Comparison of ENCODE assay signal across 1 mouse cellular context in the genomic region with DNA sequence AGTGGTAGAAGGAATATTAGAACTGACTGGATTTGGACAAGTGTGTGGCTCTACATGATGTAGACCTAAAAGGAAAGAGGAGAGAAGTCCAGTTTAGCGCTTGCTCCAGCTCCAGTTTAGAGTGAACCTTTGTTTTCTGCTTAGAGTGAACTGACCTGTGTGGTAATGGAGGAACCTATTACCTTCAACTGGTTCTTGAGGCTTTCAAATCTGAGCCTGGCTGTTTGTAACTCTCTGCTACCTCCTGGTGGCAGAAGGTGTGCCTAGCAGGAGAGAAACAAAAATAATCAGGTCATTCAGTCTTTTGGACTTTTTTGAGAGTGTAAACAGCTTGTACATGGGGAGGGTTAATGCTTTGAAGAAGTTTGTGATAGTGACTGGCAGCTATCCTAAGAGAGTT.
TF ChIP-seq lines count a peak whose summit lies in the region.

No protein-coding gene starts in this region.

TF ChIP-seq in CH12.LX, 34 proteins besides CTCF, POLR2A, EP300 and RAD21 (continued from another document):
- TF ChIP-seq SMC3 (IDR thresholded peaks at IDR 0.05; ENCODE audit: low read depth, low read length) (peak; percentile 100), ZNF384 (IDR thresholded peaks at IDR 0.05; ENCODE audit: low read depth, low read length) (no peak), PAX5 (IDR thresholded peaks at IDR 0.05; ENCODE audit: low read length) (no peak), MXI1 (IDR thresholded peaks at IDR 0.05; ENCODE audit: low read depth, low read length) (no peak), CHD2 (IDR thresholded peaks at IDR 0.05; ENCODE audit: low read length) (no peak), MAZ (IDR thresholded peaks at IDR 0.05; ENCODE audit: low read depth, low read length) (no peak), ELF1 (IDR thresholded peaks at IDR 0.05; ENCODE audit: low read depth, low read length) (no peak), BHLHE40 (IDR thresholded peaks at IDR 0.05; ENCODE audit: low read depth, low read length) (peak; percentile 48), ZMIZ1 (IDR thresholded peaks at IDR 0.05; ENCODE audit: low read depth, low read length) (no peak)
TF ChIP-seq in CH12.LX: peak in this region for 3.
